Mouse (Mus musculus) monocyte, adult 5-6 weeks (primary cell): ENCODE data around the gene Dcaf11. TPM values are rescaled to one million over a fixed set of nuclear protein-coding genes. Genes with fewer than 3 reads are reported as not detected.

ENCODE experiments used
- ATAC-seq: fragments of 153-309, 156-312 bp; replicated peaks from 2 replicates; pipeline ENCODE4 v1.8.0; 2017; ENCODE audit warnings: mild to moderate bottlenecking; ENCODE audit not compliant: low TSS enrichment, insufficient number of reproducible peaks, severe bottlenecking, poor library complexity, low FRiP score
- total RNA-seq: library from RNA; stranded (forward); fragments of 200-1000, 200-491, 200-594 nt; gene quantifications from 3 replicates; pipeline ENCODE4 v1.2.3, GENCODE M21; 2017

The Dcaf11 gene
- total RNA-seq = 70.5 to 154 TPM (median 91.7 TPM) in 3 replicates

GRCm38 (mm10) chr14:55559799-55560201 is at the start of gene Dcaf11:
Dcaf11 (plus strand) TSS chr14:55560006.
- peak; percentile 51 for ATAC-seq

- no peak for ATAC-seq
These were observed 49.6 kb upstream of the Dcaf11 start, which contains the start of gene Cpne6 for GRCm38 (mm10) chr14:55510125-55510731. Cpne6 (plus strand) TSS chr14:55510445.

- ATAC-seq = no peak
These were observed 48.8 kb upstream of the Dcaf11 start for GRCm38 (mm10) chr14:55511037-55511436.

GRCm38 (mm10) chr14:55513927-55514326 is 45.9 kb upstream of the Dcaf11 start:
- ATAC-seq = no peak

GRCm38 (mm10) chr14:55515846-55516245 is 44.0 kb upstream of the Dcaf11 start:
- ATAC-seq = no peak

- no peak for ATAC-seq
These were observed 40.9 kb upstream of the Dcaf11 start for GRCm38 (mm10) chr14:55518897-55519296.

- ATAC-seq = no peak
These were observed 40.2 kb upstream of the Dcaf11 start for GRCm38 (mm10) chr14:55519604-55520003.

- ATAC-seq = no peak
These were observed 39.1 kb upstream of the Dcaf11 start for GRCm38 (mm10) chr14:55520451-55521361.

GRCm38 (mm10) chr14:55524062-55524461 is 35.7 kb upstream of the Dcaf11 start:
- no peak for ATAC-seq

- no peak for ATAC-seq
These were observed 35.0 kb upstream of the Dcaf11 start, which contains the start of gene Nrl for GRCm38 (mm10) chr14:55524785-55525184. Nrl (minus strand) TSS chr14:55524981.

GRCm38 (mm10) chr14:55526674-55527073 is 33.1 kb upstream of the Dcaf11 start:
- no peak for ATAC-seq

GRCm38 (mm10) chr14:55527940-55528339 is 31.9 kb upstream of the Dcaf11 start:
- 0 out of 2 replicates have a peak, but pooled peaks have one; percentile 66 for ATAC-seq

GRCm38 (mm10) chr14:55536116-55536745 is 23.6 kb upstream of the Dcaf11 start:
- ATAC-seq = peak; percentile 44; the same call in 1 of the 2 replicates

GRCm38 (mm10) chr14:55540067-55540786 is 19.6 kb upstream of the Dcaf11 start, which contains the start of gene Pck2:
Pck2 (plus strand) TSS chr14:55540266.
- ATAC-seq = peak; percentile 95

- ATAC-seq = no peak
These were observed 19.0 kb upstream of the Dcaf11 start for GRCm38 (mm10) chr14:55540787-55541321.

- ATAC-seq = no peak
These were observed 17.5 kb upstream of the Dcaf11 start for GRCm38 (mm10) chr14:55542268-55542667.

- ATAC-seq = no peak
These were observed 15.5 kb upstream of the Dcaf11 start for GRCm38 (mm10) chr14:55544334-55544733.

GRCm38 (mm10) chr14:55550191-55550590 is 9.6 kb upstream of the Dcaf11 start:
- ATAC-seq = no peak
